ENCODE assay signal across 24 mouse cellular contexts in the genomic region with DNA sequence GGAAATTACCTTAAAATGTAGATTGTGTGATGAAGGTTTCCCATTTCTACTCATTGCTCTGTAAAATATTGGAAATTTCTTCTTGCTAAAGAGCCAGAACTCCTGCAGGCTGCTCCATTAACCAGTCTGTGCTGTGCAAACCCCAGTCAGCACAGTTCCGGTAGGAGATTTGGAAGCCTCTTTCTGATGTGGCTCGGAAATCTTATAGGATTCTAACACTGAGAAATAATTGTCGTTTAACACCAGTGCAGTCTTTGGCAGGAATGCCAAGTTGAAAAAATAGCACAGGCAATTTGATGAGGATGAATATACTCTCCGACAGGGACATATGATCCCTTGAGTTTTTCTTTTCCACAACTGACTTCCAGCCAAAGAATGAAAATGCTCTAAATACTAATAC.
DNase-seq lines count a peak whose midpoint lies in the region; ATAC-seq lines count a peak whose summit lies in the region.
"Had no signal": no experiment of that assay in that cellular context is flagged by ENCODE, and none has a peak within 500 bp of the region (broad histone marks: within the 10 kb centered on the region; RNA-seq: fewer than 3 reads in every experiment).

No protein-coding gene starts in this region.

- WGBS in forebrain, embryonic 14.5 days, result 65% methylated on average over 4 of the region's 4 CpGs
- WGBS in forebrain, embryonic 11.5 days, result 73% methylated on average over 4 of the region's 4 CpGs

- H3K27me3 ChIP-seq in forebrain, embryonic 14.5 days (replicated peaks; ENCODE audit: control insufficient read depth, insufficient read depth, low read length), result no peaks in the 10 kb centered on the region
- H3K27me3 ChIP-seq in forebrain, embryonic 11.5 days (ENCODE audit: control insufficient read depth, insufficient read depth, low read length), result no peaks in the 10 kb centered on the region
- H3K27me3 ChIP-seq: embryonic facial prominence, embryonic 13.5 days; hindbrain, embryonic 13.5 days; intestine, embryonic 15.5 days had no signal

- no peaks in the 10 kb centered on the region for H3K36me3 ChIP-seq in forebrain, embryonic 14.5 days (ENCODE audit: control insufficient read depth, insufficient read depth, low read length)
- no peaks in the 10 kb centered on the region for H3K36me3 ChIP-seq in forebrain, embryonic 11.5 days (ENCODE audit: control insufficient read depth, insufficient read depth, low read length)
- H3K36me3 ChIP-seq: embryonic facial prominence, embryonic 13.5 days; G1E; heart, embryonic 10.5 days; hindbrain, embryonic 13.5 days; intestine, embryonic 15.5 days had no signal

- no peaks in the 10 kb centered on the region for H3K4me1 ChIP-seq in forebrain, embryonic 14.5 days (ENCODE audit: control insufficient read depth, insufficient read depth, low read length)
- no peaks in the 10 kb centered on the region for H3K4me1 ChIP-seq in forebrain, embryonic 11.5 days (replicated peaks; ENCODE audit: control insufficient read depth, insufficient read depth, low read length)
- H3K4me1 ChIP-seq: heart, embryonic 10.5 days; hindbrain, embryonic 13.5 days; intestine, embryonic 15.5 days had no signal

- peak; percentile 55 for DNase-seq in forebrain, embryonic 14.5 days (ENCODE audit: low spot score)
- DNase-seq in forebrain, embryonic 11.5 days (ENCODE audit: low spot score), result no peak
- DNase-seq in frontal cortex, postnatal 10 days (ENCODE audit: low spot score in 2 of 2), result no peak
- DNase-seq in left cerebral cortex, postnatal 25 days (ENCODE audit: low spot score in 2 of 2), result peak; percentile 2 to 50
- no peak for DNase-seq in left cerebral cortex, postnatal 4 days
- peak; percentile 1 for DNase-seq in right cerebral cortex, postnatal 36 days (ENCODE audit: low spot score in 2 of 2)
- no peak for DNase-seq in right cerebral cortex, postnatal 4 days
- DNase-seq: adrenal gland, adult 8-10 months; adrenal gland, postnatal 36 days; B cell, adult 2 months; cerebellum, adult 11-12 months; cerebellum, adult 9-11 months; cerebellum, postnatal 36 days; gastrocnemius, postnatal 10 days; heart, adult 18-20 months; heart, postnatal 10 days; heart, postnatal 4 days had no signal

- intact Hi-C loops in left cerebral cortex, postnatal 25 days (cut with DNase I), result no loop called here
- intact Hi-C loops in left cerebral cortex, postnatal 4 days (cut with DNase I), result no loop called here

- H3K4me2 ChIP-seq in forebrain, embryonic 14.5 days (ENCODE audit: low read length), result no peak overlapping the region
- no peak overlapping the region for H3K4me2 ChIP-seq in forebrain, embryonic 11.5 days (ENCODE audit: low read depth, low read length, severe bottlenecking)
- H3K4me2 ChIP-seq: embryonic facial prominence, embryonic 13.5 days; hindbrain, embryonic 13.5 days; intestine, embryonic 15.5 days had no signal

- no peaks in the 10 kb centered on the region for H3K9me3 ChIP-seq in forebrain, embryonic 14.5 days (replicated peaks; ENCODE audit: control insufficient read depth, low read length)
- no peaks in the 10 kb centered on the region for H3K9me3 ChIP-seq in forebrain, embryonic 11.5 days (ENCODE audit: control insufficient read depth, low read length)
- H3K9me3 ChIP-seq: embryonic facial prominence, embryonic 13.5 days; G1E; heart, embryonic 10.5 days; hindbrain, embryonic 13.5 days; intestine, embryonic 15.5 days had no signal

- H3K4me3 ChIP-seq in forebrain, embryonic 14.5 days (ENCODE audit: low read depth, low read length), result no peak overlapping the region
- H3K4me3 ChIP-seq in forebrain, embryonic 11.5 days (ENCODE audit: low read depth, low read length), result no peak overlapping the region
- H3K4me3 ChIP-seq: embryonic facial prominence, embryonic 13.5 days; heart, embryonic 10.5 days; hindbrain, embryonic 13.5 days; intestine, embryonic 15.5 days had no signal

- no peak overlapping the region for H3K27ac ChIP-seq in forebrain, embryonic 14.5 days (ENCODE audit: low read depth, low read length)
- no peak overlapping the region for H3K27ac ChIP-seq in forebrain, embryonic 11.5 days (ENCODE audit: low read depth, low read length)
- H3K27ac ChIP-seq: embryonic facial prominence, embryonic 13.5 days; heart, embryonic 10.5 days; hindbrain, embryonic 13.5 days; intestine, embryonic 15.5 days had no signal

- no peak overlapping the region for H3K9ac ChIP-seq in forebrain, embryonic 14.5 days (ENCODE audit: low read length)
- no peak overlapping the region for H3K9ac ChIP-seq in forebrain, embryonic 11.5 days (ENCODE audit: low read length)
- H3K9ac ChIP-seq: embryonic facial prominence, embryonic 13.5 days; hindbrain, embryonic 13.5 days; intestine, embryonic 15.5 days had no signal

- peak; percentile 65; the same call in 1 of the 2 replicates for ATAC-seq in forebrain, embryonic 14.5 days
- ATAC-seq in forebrain, embryonic 11.5 days (replicated peaks; ENCODE audit: low FRiP score), result no peak
- ATAC-seq in frontal cortex, adult (ENCODE audit: low TSS enrichment), result peak; percentile 86
- ATAC-seq: CD4-positive, CD25-positive, alpha-beta regulatory T cell, adult 4 months; intestine, embryonic 15.5 days had no signal

Comparison
In these comparisons a context has a peak if more than half of its experiments do, and no peak if none do; other contexts are left out.
1. DNase-seq: peak in forebrain, embryonic 14.5 days (single experiment), left cerebral cortex, postnatal 25 days (2 of 2) and right cerebral cortex, postnatal 36 days (2 of 2); none in forebrain, embryonic 11.5 days (single experiment), frontal cortex, postnatal 10 days (0 of 2), left cerebral cortex, postnatal 4 days (single experiment) and right cerebral cortex, postnatal 4 days (single experiment).